Mouse (Mus musculus): ENCODE data around the gene Pum2.

DNA sequence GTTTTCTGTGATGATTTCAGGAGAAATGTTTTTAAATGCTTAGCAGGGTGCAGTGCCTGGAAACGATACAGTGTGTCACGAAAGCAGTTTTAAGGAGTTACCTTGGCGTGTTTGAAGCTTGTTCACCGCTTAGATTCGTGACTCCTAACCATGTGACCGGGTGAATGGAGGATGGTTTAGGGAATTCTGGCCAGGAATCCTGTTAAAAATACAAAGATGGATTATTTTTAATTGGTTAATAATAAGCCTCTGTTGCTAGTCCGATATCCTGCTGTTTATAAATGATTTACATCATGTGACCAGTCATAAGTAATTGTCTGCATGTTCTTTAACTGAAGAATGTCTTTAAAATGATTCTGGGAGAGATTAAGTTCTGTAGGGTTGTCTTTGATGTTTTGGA is 1.4 kb downstream of the Pum2 start:
- TF ChIP-seq POLR2A (IDR thresholded peaks at IDR 0.05; ENCODE audit: control insufficient read depth, extremely low read depth, insufficient read depth, low read length, poor library complexity) (no peak), CTCF (IDR thresholded peaks at IDR 0.05; ENCODE audit: borderline replicate concordance, control insufficient read depth, extremely low read depth, insufficient read depth, low read length, poor library complexity) (no peak)
